Mouse (Mus musculus) lung, postnatal 0 days (tissue): ENCODE results near the gene Dnajb3. TPM values are rescaled to one million over a fixed set of nuclear protein-coding genes. Genes with fewer than 3 reads are reported as not detected.
A peak's percentile ranks its signal among the peaks of the same experiment; 100 is the strongest.

Source experiments
- ATAC-seq: fragments of 200-750 bp; cut with Nextera tagmentation; 2 replicates; pipeline ENCODE4 v1.8.0; 2017; ENCODE audit warnings: moderate library complexity
- DNase-seq: peaks from one replicate; pipeline ENCODE4 v3.0.0-alpha.2; 2016; ENCODE audit warnings: low spot score
- H3K27ac ChIP-seq: fragments of 300-500 bp; sonication (generic); 2 replicates; pipeline ENCODE4 v1.5.1; 2014; ENCODE audit warnings: antibody characterized with exemption, mild to moderate bottlenecking, low read length, mixed read lengths
- H3K27me3 ChIP-seq: fragments of 300-500 bp; sonication (generic); replicated peaks from 2 replicates; pipeline ENCODE4 v1.6.1; 2014; ENCODE audit warnings: low read length, mixed read lengths; ENCODE audit not compliant: insufficient read depth
- H3K36me3 ChIP-seq: fragments of 300-500 bp; sonication (generic); 2 replicates; pipeline ENCODE4 v1.6.1; 2014; ENCODE audit warnings: low read length, mixed read lengths; ENCODE audit not compliant: insufficient read depth
- H3K4me1 ChIP-seq: fragments of 300-500 bp; sonication (generic); 2 replicates; pipeline ENCODE4 v1.6.1; 2014; ENCODE audit warnings: antibody characterized with exemption, low read depth, low read length, mixed read lengths; ENCODE audit not compliant: insufficient read depth
- H3K4me2 ChIP-seq: fragments of 300-500 bp; sonication (generic); replicated peaks from 2 replicates; pipeline ENCODE4 v1.6.1; 2014; ENCODE audit warnings: low read depth, mild to moderate bottlenecking, low read length, moderate library complexity, mixed read lengths
- H3K4me3 ChIP-seq: fragments of 300-500 bp; sonication (generic); 2 replicates; pipeline ENCODE4 v1.5.1; 2014; ENCODE audit warnings: low read depth, low read length
- H3K9ac ChIP-seq: fragments of 300-500 bp; sonication (generic); replicated peaks from 2 replicates; pipeline ENCODE4 v1.6.1; 2014; ENCODE audit warnings: low read depth, mild to moderate bottlenecking
- H3K9me3 ChIP-seq: fragments of 300-500 bp; sonication (generic); 2 replicates; pipeline ENCODE4 v1.6.1; 2016; ENCODE audit warnings: low read length, mixed read lengths
- CTCF ChIP-seq: IDR thresholded peaks from 2 replicates; pipeline ENCODE4 v1.5.1; 2016; ENCODE audit warnings: antibody characterized with exemption, mild to moderate bottlenecking
- EP300 ChIP-seq: IDR thresholded peaks from 2 replicates; pipeline ENCODE4 v1.6.1; 2016; ENCODE audit warnings: antibody characterized with exemption, mild to moderate bottlenecking, control low read depth
- WGBS: fragments of 180-500 bp; shearing (Covaris S2); extraction: QIAGEN DNeasy Blood & Tissue Kit; methylation state at CpG from one replicate; pipeline ENCODE4 v1.1.7; 2014; 5-methylcytosine and 5-hydroxymethylcytosine counted together
- polyA plus RNA-seq: library from polyadenylated mRNA; unstranded; fragments of >200 nt; fragmentation: Nextera tagmentation; extraction: Ambion mirVana; gene quantifications from 2 replicates; pipeline ENCODE4 v1.2.1, GENCODE M21; 2015

Dnajb3 gene
- 2.7 and 3.8 TPM in 2 replicates for polyA plus RNA-seq

DNA sequence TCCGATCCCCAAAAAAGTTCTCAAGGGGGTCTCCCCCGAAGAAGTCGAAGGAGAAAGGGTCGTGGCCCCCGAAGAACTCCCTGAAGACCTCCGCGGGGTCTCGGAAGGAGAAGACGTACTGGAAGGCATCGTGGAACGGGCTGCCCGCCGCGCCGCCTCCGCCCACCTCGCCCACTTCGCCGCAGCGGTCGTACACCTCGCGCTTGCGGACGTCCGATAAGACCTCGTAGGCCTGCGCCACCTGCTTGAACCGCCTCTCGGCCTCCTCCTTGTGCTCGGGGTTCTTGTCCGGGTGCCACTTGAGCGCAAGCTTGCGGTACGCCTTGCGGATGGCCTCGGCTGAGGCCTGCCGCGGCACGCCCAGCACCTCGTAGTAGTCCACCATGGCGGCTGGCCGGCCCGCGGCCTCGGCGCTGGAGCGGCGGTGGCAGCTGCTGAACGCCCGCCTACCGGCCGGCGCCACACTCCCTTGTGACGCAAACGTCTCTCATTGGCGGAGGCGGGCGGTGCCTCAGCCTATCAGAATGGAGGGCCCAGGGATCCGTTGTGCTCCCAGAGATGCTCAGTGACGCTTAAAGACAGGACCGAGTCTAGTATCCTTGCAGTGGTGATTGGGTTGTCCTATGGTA lies at the start of gene Dnajb3:
Gene Dnajb3, minus strand, starts transcription at position 489 of the 629 bp plus-strand sequence.
- Histone ChIP-seq H3K27me3 (no peaks in the 10 kb centered on the region), H3K9ac (no peak within 1 kb of the TSS), H3K9me3 (no peaks in the 10 kb centered on the region), H3K27ac (no peak within 1 kb of the TSS), H3K4me1 (no peaks in the 10 kb centered on the region), H3K36me3 (no peaks in the 10 kb centered on the region), H3K4me3 (peak within 1 kb of the TSS; percentile 31), H3K4me2 (peak within 1 kb of the TSS; percentile 75)
- ATAC-seq (peak; percentile 96), DNase-seq (peak; percentile 72)
- 7% methylated on average over 46 of the region's 62 CpGs for WGBS
- TF ChIP-seq CTCF = 0 out of 2 replicates have a peak, but pooled peaks have one; percentile 19
- TF ChIP-seq EP300 = no peak

DNA sequence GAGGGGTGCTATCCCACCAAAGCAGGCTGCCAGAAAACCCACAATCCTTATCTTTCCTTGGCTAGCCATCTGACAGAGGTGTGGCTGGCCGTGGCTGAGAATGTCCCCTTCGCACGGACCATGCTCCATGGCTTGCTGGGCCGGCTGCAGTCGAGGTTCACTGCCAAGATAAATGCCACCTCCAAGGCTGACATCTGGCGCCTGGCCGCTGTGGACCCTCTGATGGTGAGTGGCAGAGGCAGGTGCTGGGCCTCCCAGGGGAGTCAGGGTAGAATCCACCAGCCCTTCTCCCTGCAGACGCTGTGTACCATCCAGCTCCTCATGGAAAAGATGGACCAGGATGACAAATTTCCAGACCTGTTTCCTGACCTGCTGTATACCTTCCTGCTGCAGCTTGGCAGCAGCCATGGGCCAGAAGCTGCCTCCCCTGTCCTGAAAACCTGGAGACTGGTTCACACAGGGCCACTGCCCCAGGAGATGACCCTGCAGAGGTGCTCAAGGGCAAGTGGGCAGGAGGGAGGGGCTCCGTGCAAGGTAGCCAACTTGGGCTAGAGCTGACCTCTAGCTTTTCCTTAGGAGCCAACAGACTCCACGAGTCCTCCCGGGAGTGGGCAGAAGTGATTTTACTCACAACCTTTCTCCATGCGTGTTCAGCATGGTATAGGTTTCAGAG lies 49.3 kb upstream of the Dnajb3 start:
- peaks cover 29% of the 10 kb centered on the region for H3K9me3 ChIP-seq
- no peak for ATAC-seq
- WGBS = 84% methylated on average over 12 of the region's 12 CpGs

DNA sequence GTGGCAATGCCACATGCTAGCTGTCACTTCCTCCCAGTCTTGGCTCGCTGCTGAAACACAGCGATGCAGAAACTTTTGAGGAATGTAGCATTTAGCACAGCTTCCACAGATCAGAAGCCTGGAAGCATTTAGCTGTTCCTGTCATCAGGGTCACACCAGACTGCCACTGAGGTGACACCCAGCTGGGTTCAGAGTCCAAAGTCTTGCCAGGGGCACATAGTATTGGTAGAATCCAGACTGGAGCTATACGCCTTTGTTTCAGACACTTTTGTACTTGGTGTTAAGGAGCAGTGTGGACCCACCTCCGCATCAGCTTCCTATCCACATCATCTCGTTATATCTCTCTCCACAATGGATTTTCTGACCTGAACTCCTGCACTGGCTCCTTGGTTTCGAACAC lies 48.0 kb upstream of the Dnajb3 start:
- TF ChIP-seq EP300 (no peak), CTCF (no peak)
- Histone ChIP-seq H3K36me3 (no peaks in the 10 kb centered on the region), H3K27me3 (no peaks in the 10 kb centered on the region), H3K9ac (no peak overlapping the region), H3K4me2 (no peak overlapping the region), H3K4me3 (no peak overlapping the region), H3K4me1 (no peaks in the 10 kb centered on the region), H3K9me3 (peaks cover 42% of the 10 kb centered on the region), H3K27ac (no peak overlapping the region)
- DNase-seq (no peak), ATAC-seq (no peak)
- 66% methylated on average over 6 of the region's 6 CpGs for WGBS

More for the DNA sequence above, 49.3 kb upstream of the Dnajb3 start:
- no peaks in the 10 kb centered on the region for H3K27me3 ChIP-seq
- no peak for TF ChIP-seq EP300
- no peak for TF ChIP-seq CTCF
- no peak overlapping the region for H3K27ac ChIP-seq
- H3K4me2 ChIP-seq = no peak overlapping the region
- H3K36me3 ChIP-seq = peaks cover under 1% of the 10 kb centered on the region; the same call in 1 of the 2 replicates
- DNase-seq = no peak
- no peak overlapping the region for H3K4me3 ChIP-seq
- no peak overlapping the region for H3K9ac ChIP-seq
- 0 out of 2 replicates have a peak, but pooled peaks cover 7% of the 10 kb centered on the region for H3K4me1 ChIP-seq

DNA sequence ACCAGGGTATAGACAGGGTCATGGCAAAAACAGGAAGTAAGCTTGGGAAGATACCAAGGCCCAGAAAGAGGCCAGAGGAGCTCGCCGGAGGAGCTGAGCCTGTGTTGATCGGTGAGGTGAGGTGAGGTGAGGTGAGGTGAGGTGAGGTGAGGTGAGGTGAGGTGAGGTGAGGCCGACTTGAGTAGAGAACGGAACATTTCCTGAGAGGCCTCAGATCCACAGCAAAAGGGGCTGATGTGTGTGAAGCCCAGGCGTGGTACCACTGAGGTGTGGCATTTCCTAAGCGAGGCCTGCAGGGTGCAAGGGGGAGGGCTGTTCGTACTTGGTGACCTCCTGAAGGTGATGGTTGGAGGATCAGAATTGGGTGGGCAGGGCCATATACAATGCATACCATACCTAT lies 47.5 kb upstream of the Dnajb3 start:
- Histone ChIP-seq H3K4me3 (no peak overlapping the region), H3K36me3 (no peaks in the 10 kb centered on the region), H3K4me1 (no peaks in the 10 kb centered on the region), H3K27ac (no peak overlapping the region), H3K4me2 (no peak overlapping the region), H3K9ac (no peak overlapping the region), H3K9me3 (peaks cover 46% of the 10 kb centered on the region), H3K27me3 (no peaks in the 10 kb centered on the region)
- TF ChIP-seq EP300 = no peak
- no peak for TF ChIP-seq CTCF
- DNase-seq (no peak), ATAC-seq (no peak)
- WGBS = 69% methylated on average over 8 of the region's 8 CpGs

DNA sequence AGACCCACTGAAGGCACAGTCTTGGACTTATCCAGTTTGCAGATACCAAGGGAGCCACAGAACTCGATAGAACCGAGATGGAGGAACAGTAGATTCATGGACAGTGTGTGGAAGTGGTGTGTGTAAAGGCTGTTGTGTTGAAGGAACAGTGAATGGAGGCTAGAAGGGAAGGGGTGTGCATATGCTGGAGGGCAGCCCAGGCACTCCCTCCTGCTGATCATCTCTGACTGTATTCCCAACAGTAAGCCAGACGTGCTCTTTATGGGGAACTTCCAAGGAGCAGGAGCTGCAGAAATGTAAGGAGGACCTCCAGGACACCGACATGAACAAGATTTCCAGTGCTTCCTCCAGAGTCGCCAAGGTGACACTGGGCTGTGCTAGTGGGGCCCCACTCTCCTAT lies 44.4 kb upstream of the Dnajb3 start:
- TF ChIP-seq CTCF (no peak), EP300 (no peak)
- peaks cover 64% of the 10 kb centered on the region for H3K9me3 ChIP-seq
- H3K4me1 ChIP-seq = no peaks in the 10 kb centered on the region
- H3K4me3 ChIP-seq = no peak overlapping the region
- 76% methylated on average over 5 of the region's 5 CpGs for WGBS
- no peak for DNase-seq
- H3K36me3 ChIP-seq = no peaks in the 10 kb centered on the region
- no peak overlapping the region for H3K9ac ChIP-seq
- H3K4me2 ChIP-seq = no peak overlapping the region
- ATAC-seq = no peak
- H3K27me3 ChIP-seq = no peaks in the 10 kb centered on the region
- no peak overlapping the region for H3K27ac ChIP-seq

DNA sequence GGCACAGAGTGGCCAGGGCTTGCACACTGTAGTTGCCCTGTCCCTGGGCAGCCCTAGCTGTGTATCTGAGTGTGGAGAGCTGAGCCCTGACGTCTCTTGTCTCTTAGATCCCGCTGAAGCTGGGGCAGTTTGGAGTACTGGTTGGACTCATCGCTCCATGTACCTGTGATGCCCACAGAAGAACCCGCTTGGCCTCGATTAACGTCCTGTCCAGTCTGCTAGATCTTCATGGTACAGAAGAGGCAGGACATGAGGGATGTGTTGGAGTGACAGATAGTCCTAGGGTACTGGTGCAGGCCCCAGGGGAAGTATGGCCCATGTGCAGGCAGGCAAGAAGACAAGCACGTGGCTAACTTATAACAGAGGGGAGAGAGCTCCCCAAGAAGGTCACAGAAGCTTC lies 44.0 kb upstream of the Dnajb3 start:
- H3K4me1 ChIP-seq = no peaks in the 10 kb centered on the region
- no peak for ATAC-seq
- H3K9ac ChIP-seq = no peak overlapping the region
- WGBS = 75% methylated on average over 7 of the region's 7 CpGs
- no peak overlapping the region for H3K4me2 ChIP-seq
- H3K36me3 ChIP-seq = no peaks in the 10 kb centered on the region
- H3K9me3 ChIP-seq = peaks cover 66% of the 10 kb centered on the region
- H3K27me3 ChIP-seq = no peaks in the 10 kb centered on the region
- TF ChIP-seq EP300 = no peak
- no peak for TF ChIP-seq CTCF
- no peak overlapping the region for H3K4me3 ChIP-seq
- H3K27ac ChIP-seq = no peak overlapping the region
- DNase-seq = no peak
